Mouse (Mus musculus) lung, postnatal 36 days (tissue): ENCODE data around the gene Clip4.
"Not testable (repeated sequence)": the region's sequence is repeated elsewhere in the genome, so short reads cannot be mapped to it uniquely, and the experiment has no call there.

Source experiments
- DNase-seq: peaks from one replicate; pipeline ENCODE4 v3.0.0; 2022; ENCODE audit warnings: mixed read lengths

Clip4 gene

GRCm38 (mm10) chr17:71768173-71768572 is at the start of gene Clip4:
Gene Clip4, plus strand, starts transcription at chr17:71768473.
- DNase-seq = not testable (repeated sequence)

DNA sequence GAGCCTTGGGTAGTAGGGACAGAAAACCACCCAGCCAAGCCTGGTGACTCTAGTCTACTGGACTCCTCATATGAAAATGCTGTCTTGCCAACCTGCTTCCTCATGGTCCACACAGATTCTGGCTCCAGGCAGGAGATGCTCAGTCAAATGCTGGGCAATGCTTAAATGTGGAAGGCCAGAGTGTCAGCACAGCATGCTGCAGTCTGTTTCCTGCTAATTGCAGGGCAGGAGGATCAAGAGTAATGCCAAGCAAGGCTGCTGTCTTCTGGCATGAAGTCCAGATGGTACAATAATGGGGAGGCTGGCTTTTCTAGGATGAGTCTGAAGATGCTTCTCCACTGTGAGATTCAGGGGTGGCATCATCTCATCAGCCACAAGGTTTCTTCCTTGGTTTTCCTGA is 47.8 kb upstream of the Clip4 start:
- no peak for DNase-seq

- DNase-seq = no peak
These were observed 47.3 kb upstream of the Clip4 start for GRCm38 (mm10) chr17:71721019-71721418.

DNA sequence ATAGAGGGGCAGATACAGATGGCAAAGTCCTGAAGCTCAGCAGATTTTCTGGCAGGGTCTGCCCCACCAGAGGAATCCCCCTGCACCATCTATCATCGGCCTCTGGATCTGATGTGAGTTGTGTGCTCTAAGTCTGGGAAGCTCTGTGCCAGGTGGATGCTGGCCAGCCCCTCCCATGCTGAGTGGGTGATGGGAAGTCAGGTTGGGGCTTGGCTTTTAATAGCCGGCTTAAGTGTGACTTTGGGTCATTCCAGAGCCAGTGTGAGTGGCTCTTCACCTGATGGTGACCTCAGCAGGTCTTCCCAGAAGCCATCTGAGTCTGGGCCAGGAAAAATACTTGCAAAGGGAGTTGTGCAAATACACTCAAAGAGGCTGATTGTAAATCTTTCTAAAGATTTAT is 37.6 kb upstream of the Clip4 start:
- peak; percentile 92 for DNase-seq

- no peak for DNase-seq
These were observed 31.8 kb upstream of the Clip4 start for GRCm38 (mm10) chr17:71736442-71736841.

DNA sequence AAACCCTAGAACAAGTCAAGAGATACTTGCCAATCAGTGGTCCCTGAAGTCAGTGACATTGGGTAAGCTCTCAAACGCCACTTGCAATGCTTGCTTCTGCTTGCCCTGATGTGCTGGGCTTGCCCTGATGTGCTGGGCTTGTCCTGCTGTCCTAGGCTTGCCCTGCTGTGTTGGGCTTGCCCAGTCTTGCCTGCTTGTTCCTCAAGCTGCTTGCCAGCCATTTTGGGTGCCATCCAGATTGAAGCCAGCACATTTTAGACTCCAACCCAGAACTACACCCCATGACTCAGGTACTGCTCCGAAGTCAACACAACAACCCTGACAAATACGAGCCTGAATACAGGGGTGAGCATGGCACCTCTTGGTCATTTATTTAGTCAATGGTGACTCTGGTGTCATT is 26.1 kb upstream of the Clip4 start:
- DNase-seq = no peak

GRCm38 (mm10) chr17:71742935-71743334 is 25.3 kb upstream of the Clip4 start:
- DNase-seq = peak; percentile 53

- DNase-seq = no peak
These were observed 22.2 kb upstream of the Clip4 start for GRCm38 (mm10) chr17:71746114-71746513.

GRCm38 (mm10) chr17:71747561-71747960 is 20.7 kb upstream of the Clip4 start:
- no peak for DNase-seq

GRCm38 (mm10) chr17:71749616-71750168 is 18.6 kb upstream of the Clip4 start:
- DNase-seq = no peak

DNA sequence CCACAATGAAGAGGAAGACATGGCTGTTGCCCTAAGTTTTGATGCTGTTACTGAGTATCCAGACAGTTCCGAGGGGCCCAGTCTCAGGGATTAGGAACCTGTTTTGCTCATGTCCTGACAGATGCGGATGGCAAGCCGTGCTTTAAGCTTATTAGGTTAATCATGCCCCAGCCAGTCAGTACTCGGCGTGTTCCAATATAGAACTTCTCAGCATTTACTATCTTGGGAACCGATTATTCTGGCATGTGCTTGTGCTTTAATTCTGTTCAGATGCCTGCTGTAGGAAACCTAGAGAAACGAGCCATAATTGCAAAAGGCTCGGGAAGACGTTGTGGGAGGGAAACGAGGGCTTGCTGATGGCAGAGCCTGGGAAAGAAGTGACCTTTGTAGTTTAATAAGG is 15.4 kb upstream of the Clip4 start, which contains the start of gene Pcare:
Gene Pcare (minus strand): TSS at position 64 of the 400 bp plus-strand sequence.
- DNase-seq = no peak

GRCm38 (mm10) chr17:71760536-71760935 is 7.7 kb upstream of the Clip4 start:
- DNase-seq = no peak

GRCm38 (mm10) chr17:71769564-71769963 is 1.3 kb downstream of the Clip4 start:
- DNase-seq = no peak

DNA sequence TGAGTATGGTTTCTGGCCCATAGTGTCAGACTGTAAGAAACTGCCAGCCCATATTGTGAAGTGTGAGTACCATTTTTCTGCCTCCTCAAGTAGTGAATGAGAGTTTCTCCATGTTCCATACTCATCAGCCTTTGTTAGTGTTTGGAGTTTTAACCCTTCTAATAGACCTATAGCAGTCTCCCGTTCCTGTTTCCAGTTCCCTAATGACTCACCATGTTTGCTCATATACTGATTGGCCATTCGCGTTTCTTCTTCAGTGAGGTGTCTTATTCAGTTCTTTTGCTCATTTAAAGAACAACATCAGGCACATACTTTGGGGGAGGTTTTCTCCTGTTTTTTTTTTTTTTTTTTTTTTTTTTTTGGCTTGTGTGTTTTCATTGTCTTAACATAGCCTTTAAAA is 2.4 kb downstream of the Clip4 start:
- DNase-seq = no peak

GRCm38 (mm10) chr17:71774173-71774572 is 5.9 kb downstream of the Clip4 start:
- no peak for DNase-seq

DNA sequence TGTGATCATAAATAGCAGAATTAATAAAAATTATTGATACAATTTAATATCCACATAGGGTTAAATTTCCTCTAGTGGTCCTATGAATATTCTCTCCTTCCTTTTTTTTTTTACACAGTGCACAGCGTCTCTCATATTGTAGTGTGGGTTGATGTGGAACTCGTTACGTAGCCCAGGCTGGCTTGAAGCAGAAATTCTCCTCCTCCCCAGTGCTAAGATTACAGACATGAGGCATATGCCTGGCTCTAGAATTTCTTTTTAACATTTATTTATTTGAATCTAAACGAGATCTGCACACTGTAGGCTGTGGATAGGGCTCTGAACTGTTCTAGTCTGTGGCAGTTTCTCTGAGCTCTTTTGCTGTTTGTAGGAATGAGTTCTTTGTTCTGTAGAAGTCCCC is 7.0 kb downstream of the Clip4 start:
- no peak for DNase-seq

GRCm38 (mm10) chr17:71778696-71779095 is 10.4 kb downstream of the Clip4 start:
- DNase-seq = no peak

DNA sequence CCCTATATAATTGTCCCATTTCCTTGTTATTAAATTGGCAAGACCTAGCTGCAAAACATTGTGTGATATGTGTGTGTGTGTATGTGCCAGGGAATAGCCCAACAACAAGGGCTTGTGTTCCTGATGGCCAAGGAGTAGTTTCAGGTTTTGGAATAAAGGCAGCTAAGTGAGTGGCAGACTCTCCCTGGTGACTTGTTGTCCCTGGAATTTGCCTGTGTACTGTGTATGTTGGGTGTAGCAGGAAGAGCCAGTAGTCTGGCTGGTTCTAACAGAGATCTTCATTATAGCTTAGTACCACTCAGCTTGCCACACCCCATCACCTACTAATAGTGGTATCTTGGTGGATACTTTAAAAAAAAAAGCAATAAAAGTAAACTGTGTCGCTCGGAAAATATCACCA is 12.2 kb downstream of the Clip4 start:
- DNase-seq = no peak

DNA sequence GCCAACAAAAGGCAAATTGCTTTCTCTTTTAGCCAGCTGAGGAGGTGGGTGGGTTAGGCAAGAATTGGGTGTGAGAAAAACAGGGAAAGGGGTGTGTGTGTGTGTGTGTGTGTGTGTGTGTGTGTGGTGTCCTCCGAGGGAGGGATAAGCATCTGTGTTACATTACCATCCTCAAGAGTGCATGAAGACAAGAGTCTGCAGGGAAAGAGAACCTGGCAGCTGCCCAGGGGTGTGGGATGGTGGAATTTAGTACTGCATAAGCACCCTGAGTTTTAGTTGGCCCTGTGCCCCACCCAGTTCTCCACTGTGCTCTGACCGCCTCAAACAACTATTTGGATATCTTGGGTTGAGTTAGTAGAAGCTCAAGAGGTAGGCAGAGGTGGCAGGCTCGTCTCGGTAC is 12.7 kb downstream of the Clip4 start:
- DNase-seq = peak; percentile 80

DNA sequence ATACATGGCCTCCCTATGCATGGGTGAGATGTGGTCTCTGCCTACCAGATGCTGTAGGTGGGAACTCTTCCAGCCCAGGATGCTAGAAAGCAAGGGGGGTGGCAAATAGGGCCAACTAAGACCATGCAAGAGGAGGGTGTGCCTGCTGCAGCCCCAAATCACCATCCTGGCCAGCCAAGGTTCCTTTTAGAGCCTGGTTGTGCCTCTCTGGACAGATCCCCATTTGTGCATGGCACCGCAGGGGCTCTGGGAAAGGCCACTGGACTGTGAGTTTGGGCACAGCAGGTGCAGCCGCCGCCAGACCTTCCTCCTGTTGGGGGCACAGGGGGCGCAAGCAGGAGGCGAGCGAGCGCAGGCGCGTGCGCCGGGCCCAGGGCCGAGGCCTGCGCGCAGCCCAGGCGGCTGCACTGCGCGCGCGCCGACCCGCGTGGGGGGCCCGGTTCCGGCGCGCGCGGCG is 14.0 kb downstream of the Clip4 start:
- no peak for DNase-seq

DNA sequence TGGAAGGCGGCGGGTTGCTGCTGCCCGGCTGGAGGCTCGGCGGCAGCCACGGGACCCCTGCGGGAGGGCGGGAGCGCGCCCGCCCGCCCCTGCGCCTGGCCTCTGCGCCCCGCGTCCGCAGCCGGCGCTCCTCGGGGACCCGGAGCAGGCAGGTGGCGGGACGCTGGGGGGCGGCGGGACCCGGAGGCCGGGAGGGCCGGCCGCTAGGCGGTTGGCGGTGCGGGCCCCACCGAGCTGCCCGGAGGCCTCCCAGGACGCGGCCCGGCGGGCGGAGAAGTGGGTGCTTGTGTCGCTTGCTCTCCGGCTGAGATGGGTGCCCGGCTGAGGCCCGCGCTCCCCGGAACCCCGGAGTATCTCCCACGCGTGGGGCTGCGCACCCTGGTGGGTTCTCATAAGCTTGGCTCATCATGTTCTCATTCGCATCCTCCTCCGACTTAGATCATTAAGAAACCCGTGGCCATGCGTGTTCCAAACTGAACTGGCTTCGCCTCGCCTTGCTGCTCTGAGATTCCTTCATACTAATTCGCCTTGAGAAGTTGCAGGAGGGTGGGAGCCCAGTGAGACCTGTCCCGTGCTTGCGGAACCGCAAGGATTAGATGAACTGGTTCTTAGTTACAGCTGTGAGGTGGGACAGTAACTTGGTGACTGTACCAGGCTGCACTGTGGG is 14.6 kb downstream of the Clip4 start:
- DNase-seq = peak; percentile 14

GRCm38 (mm10) chr17:71783366-71783735 is 15.1 kb downstream of the Clip4 start:
- DNase-seq = no peak

GRCm38 (mm10) chr17:71786456-71786855 is 18.2 kb downstream of the Clip4 start:
- DNase-seq = no peak

- no peak for DNase-seq
These were observed 22.8 kb downstream of the Clip4 start for GRCm38 (mm10) chr17:71791109-71791508.

- DNase-seq = no peak
These were observed 23.3 kb downstream of the Clip4 start for GRCm38 (mm10) chr17:71791622-71792021.
